Mouse (Mus musculus) forebrain, embryonic 10.5 days (tissue): ENCODE measurements around the gene Aldh1b1. TPM values are rescaled to one million over a fixed set of nuclear protein-coding genes. Genes with fewer than 3 reads are reported as not detected.

Experiments
- DNase-seq: peaks from one replicate; pipeline ENCODE4 v3.0.0-alpha.2; 2017; ENCODE audit warnings: low spot score; ENCODE audit errors: extremely low spot score
- H3K27ac ChIP-seq: fragments of 300-500 bp; sonication (generic); 2 replicates; pipeline ENCODE4 v1.5.1; 2016; ENCODE audit warnings: mild to moderate bottlenecking
- H3K27me3 ChIP-seq: fragments of 300-500 bp; sonication (generic); 2 replicates; pipeline ENCODE4 v1.6.1; 2016; ENCODE audit warnings: mild to moderate bottlenecking; ENCODE audit not compliant: poor library complexity, severe bottlenecking
- H3K36me3 ChIP-seq: fragments of 300-500 bp; sonication (generic); replicated peaks from 2 replicates; pipeline ENCODE4 v1.6.1; 2016; ENCODE audit warnings: mild to moderate bottlenecking, moderate library complexity
- H3K4me1 ChIP-seq: fragments of 300-500 bp; sonication (generic); 2 replicates; pipeline ENCODE4 v1.6.1; 2016
- H3K4me3 ChIP-seq: fragments of 300-500 bp; sonication (generic); 2 replicates; pipeline ENCODE4 v1.5.1; 2016; ENCODE audit warnings: mild to moderate bottlenecking, moderate library complexity
- H3K9me3 ChIP-seq: fragments of 300-500 bp; sonication (generic); 2 replicates; pipeline ENCODE4 v1.6.1; 2016; ENCODE audit warnings: mild to moderate bottlenecking, moderate library complexity
- WGBS: fragments of 180-500 bp; shearing (Covaris S2); methylation state at CpG from one replicate; pipeline ENCODE4 v1.1.7; 2016; 5-methylcytosine and 5-hydroxymethylcytosine counted together
- polyA plus RNA-seq: library from polyadenylated mRNA; unstranded; fragments of >200 nt; fragmentation: Nextera tagmentation; extraction: Ambion mirVana; gene quantifications from 2 replicates; pipeline ENCODE4 v1.2.1, GENCODE M21; 2016

Gene Aldh1b1
- 3.6 and 4.3 TPM in 2 replicates for polyA plus RNA-seq

- under 1% methylated on average over 26 of the region's 26 CpGs for WGBS
- peaks cover 16% of the 10 kb centered on the region for H3K36me3 ChIP-seq
- H3K27me3 ChIP-seq, result peaks cover 23% of the 10 kb centered on the region
- H3K4me1 ChIP-seq, result peaks cover 30% of the 10 kb centered on the region
- peak within 1 kb of the TSS; percentile 75 for H3K27ac ChIP-seq
- no peaks in the 10 kb centered on the region; the same call in 1 of the 2 replicates for H3K9me3 ChIP-seq
- DNase-seq, result peak; percentile 81
- peak within 1 kb of the TSS; percentile 55 for H3K4me3 ChIP-seq
These were observed at the start of gene Aldh1b1 for GRCm38 (mm10) chr4:45798964-45799363. Gene Aldh1b1, plus strand, starts transcription at chr4:45799022.

DNA sequence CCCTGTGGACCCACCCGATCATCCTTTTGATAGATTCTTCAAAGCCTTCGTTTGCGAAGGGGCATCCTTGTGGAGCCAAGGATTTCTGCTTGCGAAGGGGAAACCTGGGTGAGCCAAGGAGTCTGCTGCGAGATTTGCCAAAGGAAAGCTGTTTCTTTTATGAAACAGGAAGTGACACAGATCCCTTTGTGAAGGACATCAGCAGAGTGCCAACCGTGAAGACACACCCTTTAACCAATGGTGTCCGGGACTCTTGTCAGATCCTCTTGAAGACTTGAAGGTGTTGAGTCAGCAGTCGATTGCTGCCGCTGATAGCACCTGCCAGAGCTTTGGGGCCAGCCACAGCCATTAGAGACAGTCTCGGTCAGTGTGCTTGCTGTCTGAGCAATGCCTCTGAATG lies 49.4 kb upstream of the Aldh1b1 start:
- DNase-seq, result no peak
- H3K9me3 ChIP-seq, result no peaks in the 10 kb centered on the region
- H3K27ac ChIP-seq, result no peak overlapping the region
- H3K4me1 ChIP-seq, result peaks cover 15% of the 10 kb centered on the region
- no peaks in the 10 kb centered on the region for H3K36me3 ChIP-seq
- WGBS, result 90% methylated on average over 10 of the region's 10 CpGs
- no peak overlapping the region for H3K4me3 ChIP-seq
- H3K27me3 ChIP-seq, result peaks cover 28% of the 10 kb centered on the region

GRCm38 (mm10) chr4:45750477-45750876 lies 48.3 kb upstream of the Aldh1b1 start:
- no peaks in the 10 kb centered on the region for H3K36me3 ChIP-seq
- no peak overlapping the region for H3K27ac ChIP-seq
- no peak for DNase-seq
- peaks cover 37% of the 10 kb centered on the region for H3K27me3 ChIP-seq
- WGBS, result 90% methylated on average over 6 of the region's 6 CpGs
- H3K9me3 ChIP-seq, result no peaks in the 10 kb centered on the region
- H3K4me3 ChIP-seq, result no peak overlapping the region
- peaks cover 25% of the 10 kb centered on the region for H3K4me1 ChIP-seq

DNA sequence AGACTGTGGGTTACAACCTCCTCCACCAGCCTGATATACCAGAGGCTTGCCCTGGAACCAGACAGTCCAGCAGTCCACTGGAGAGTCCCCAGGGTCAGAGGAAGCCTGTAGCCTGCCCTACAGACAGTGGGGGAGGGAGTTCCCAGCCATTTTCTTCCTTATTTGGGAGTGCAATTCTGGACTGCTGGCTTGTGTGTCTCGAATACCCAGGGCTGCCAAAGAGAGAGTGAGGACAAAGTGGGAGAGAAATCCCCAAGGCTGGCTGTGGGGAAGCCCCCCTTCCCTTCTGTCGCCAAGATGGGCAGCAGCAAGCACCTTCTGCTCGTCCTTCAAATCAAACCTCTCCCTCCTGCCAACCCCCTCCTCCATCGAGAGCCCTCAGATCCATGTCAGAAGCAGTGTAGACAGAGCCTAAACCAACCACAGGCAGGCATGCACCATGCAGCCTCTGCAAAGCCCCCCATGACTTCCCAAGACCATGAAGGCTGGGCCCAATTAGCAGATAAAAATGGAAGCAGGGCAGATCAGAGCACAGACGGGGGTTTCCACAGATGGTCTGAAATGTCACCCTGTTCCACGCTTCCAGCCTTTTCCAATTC lies 45.5 kb upstream of the Aldh1b1 start:
- Histone ChIP-seq H3K4me1 (peaks cover 46% of the 10 kb centered on the region), H3K27me3 (peaks cover 53% of the 10 kb centered on the region), H3K4me3 (no peak overlapping the region), H3K27ac (peak overlapping the region; percentile 27; the same call in 1 of the 2 replicates), H3K36me3 (no peaks in the 10 kb centered on the region), H3K9me3 (no peaks in the 10 kb centered on the region)
- DNase-seq, result no peak
- 57% methylated on average over 6 of the region's 6 CpGs for WGBS

DNA sequence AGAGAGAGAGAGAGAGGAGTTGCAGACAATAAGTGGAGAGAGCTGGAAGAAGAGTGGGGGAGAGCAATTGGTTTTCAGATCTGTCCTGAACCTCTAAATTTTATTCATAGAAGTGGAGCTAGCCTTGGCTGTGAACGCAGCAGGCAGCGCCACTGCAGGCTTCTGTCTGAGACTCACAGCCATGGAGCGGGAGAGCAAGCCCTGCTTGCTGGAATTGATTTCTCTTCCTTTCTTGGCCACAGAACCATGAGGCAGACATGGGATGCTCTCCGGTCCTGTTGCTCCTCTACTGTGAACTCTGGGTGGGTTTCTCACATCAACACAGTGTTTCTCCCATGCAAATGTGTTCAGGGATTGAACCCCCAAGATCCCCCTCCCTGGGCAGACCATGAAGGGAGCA lies 44.7 kb upstream of the Aldh1b1 start:
- no peaks in the 10 kb centered on the region for H3K9me3 ChIP-seq
- peaks cover 60% of the 10 kb centered on the region for H3K27me3 ChIP-seq
- H3K36me3 ChIP-seq, result no peaks in the 10 kb centered on the region
- WGBS, result 75% methylated on average over 4 of the region's 4 CpGs
- peak overlapping the region; percentile 5; the same call in 1 of the 2 replicates for H3K27ac ChIP-seq
- no peak for DNase-seq
- peaks cover 54% of the 10 kb centered on the region for H3K4me1 ChIP-seq
- no peak overlapping the region for H3K4me3 ChIP-seq

GRCm38 (mm10) chr4:45755097-45755496 lies 43.7 kb upstream of the Aldh1b1 start:
- DNase-seq, result no peak
- WGBS, result 60% methylated on average over 9 of the region's 9 CpGs
- peaks cover 59% of the 10 kb centered on the region for H3K4me1 ChIP-seq
- peaks cover 69% of the 10 kb centered on the region for H3K27me3 ChIP-seq
- H3K36me3 ChIP-seq, result no peaks in the 10 kb centered on the region
- no peaks in the 10 kb centered on the region for H3K9me3 ChIP-seq
- H3K4me3 ChIP-seq, result no peak overlapping the region
- H3K27ac ChIP-seq, result no peak overlapping the region

DNA sequence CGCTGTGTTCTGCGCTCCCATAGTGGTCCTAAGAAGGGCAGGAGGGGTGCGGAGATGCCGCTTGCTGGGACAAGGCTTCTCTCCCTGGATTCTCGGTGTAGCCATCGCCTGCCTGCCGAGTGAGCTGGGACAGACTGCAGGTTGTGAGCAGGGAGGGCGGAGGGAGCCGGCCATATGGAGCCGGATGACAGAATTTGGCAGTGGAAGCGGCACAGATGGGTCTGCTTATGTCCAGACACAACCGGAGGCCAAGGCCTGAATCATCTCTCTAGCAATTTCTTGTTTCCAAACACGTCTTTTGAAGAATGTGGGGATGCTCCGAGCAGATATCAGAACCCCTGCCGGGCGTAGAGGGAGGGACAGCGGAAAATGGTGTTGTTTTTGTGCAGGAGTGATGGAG lies 42.9 kb upstream of the Aldh1b1 start:
- 66% methylated on average over 17 of the region's 17 CpGs for WGBS
- Histone ChIP-seq H3K9me3 (no peaks in the 10 kb centered on the region), H3K27ac (0 out of 2 replicates have a peak overlapping the region, but pooled peaks have one; percentile 5), H3K27me3 (peaks cover 68% of the 10 kb centered on the region), H3K36me3 (no peaks in the 10 kb centered on the region), H3K4me1 (peaks cover 59% of the 10 kb centered on the region), H3K4me3 (no peak overlapping the region)
- no peak for DNase-seq

- no peaks in the 10 kb centered on the region for H3K36me3 ChIP-seq
- no peaks in the 10 kb centered on the region for H3K9me3 ChIP-seq
- 0 out of 2 replicates have a peak overlapping the region, but pooled peaks have one; percentile 26 for H3K27ac ChIP-seq
- peaks cover 60% of the 10 kb centered on the region for H3K4me1 ChIP-seq
- WGBS, result 56% methylated on average over 5 of the region's 5 CpGs
- no peak for DNase-seq
- H3K4me3 ChIP-seq, result no peak overlapping the region
- peaks cover 75% of the 10 kb centered on the region for H3K27me3 ChIP-seq
These were observed 40.9 kb upstream of the Aldh1b1 start for GRCm38 (mm10) chr4:45757941-45758340.

DNA sequence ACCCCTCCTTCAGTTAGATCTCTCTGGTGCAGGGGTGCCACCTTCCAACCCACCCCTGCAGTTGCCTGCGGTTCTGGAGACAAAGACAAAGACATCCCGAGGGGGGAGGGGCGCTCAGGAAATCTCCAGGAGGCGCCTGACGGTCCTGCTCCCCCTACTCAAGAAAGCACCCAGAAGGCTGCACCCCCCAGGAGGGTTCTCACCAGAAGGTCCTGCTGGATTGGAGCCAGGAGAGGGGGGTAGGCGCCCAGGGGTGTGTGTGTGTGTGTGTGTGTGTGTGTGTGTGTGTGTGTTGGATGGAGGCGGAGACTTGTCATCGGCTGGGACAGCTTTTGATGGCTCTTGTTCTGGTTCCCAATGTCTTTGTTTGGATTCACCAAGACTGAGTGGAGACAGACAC lies 39.4 kb upstream of the Aldh1b1 start:
- DNase-seq, result no peak
- Histone ChIP-seq H3K9me3 (no peaks in the 10 kb centered on the region), H3K27me3 (peaks cover 77% of the 10 kb centered on the region), H3K27ac (peak overlapping the region; percentile 26), H3K36me3 (no peaks in the 10 kb centered on the region), H3K4me1 (peaks cover 60% of the 10 kb centered on the region), H3K4me3 (no peak overlapping the region)
- WGBS, result 69% methylated on average over 8 of the region's 8 CpGs

DNA sequence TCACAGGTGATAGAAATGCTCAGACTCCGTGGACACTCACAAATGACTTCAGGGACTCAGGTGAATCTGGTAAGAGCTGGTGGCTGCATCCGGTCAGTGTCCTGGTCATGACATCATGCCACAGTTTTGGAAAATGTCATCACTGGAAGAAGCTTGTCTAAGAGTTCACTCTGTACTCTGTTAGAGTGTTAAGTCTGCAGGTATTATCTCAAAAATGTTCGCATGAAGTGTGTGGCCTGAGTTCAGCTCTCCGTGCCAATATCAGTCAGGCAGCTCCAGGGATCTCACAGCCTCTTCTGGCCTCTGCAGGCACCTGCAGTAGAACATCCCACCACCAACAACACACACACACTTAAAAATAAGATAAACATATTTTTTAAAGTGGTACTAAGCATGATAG lies 36.2 kb upstream of the Aldh1b1 start:
- no peak for DNase-seq
- H3K9me3 ChIP-seq, result no peaks in the 10 kb centered on the region
- no peaks in the 10 kb centered on the region for H3K36me3 ChIP-seq
- H3K4me1 ChIP-seq, result peaks cover 65% of the 10 kb centered on the region
- 84% methylated on average over 4 of the region's 4 CpGs for WGBS
- H3K27me3 ChIP-seq, result peaks cover 88% of the 10 kb centered on the region
- H3K4me3 ChIP-seq, result no peak overlapping the region
- no peak overlapping the region for H3K27ac ChIP-seq

DNA sequence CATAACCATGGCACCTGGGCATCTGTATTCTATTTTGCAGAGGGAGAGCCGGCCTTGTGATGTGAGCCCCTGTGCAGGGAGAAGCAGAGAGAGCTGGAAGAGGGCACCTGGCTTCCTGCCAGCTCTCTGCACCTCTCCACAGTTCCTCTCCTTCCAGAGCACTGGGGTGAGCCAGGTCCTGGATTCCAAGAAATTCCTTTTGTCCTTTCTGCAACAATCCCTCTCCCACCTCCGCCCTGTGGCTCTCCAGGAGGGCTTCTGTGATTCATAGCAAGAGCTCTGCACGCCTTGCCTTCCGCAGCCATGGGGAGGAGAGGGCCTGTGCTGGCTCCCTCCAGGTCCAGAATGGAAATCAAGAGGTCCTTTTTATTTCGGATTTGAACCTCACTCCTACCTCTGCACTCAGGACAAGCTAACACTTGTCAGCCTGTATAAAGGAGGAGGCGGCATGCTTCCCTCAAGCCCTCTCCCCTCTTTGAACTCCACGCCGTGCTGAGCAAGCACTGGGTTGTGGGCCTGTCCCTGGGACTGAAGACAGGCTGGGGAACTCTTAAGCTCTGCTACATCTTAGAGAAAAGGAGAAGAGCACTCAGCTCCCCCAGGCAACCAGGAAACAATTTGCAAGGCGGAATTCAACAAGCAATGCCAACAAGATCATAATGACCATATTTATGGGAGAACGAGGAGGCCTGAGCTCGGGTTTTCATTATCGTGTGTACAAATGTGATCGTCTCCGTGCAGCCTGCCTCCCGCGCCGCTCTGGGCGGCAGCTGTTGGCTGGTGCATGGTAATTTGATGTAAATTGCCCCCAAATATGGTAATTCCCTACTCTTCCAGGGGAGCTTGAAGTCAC lies 35.3 kb upstream of the Aldh1b1 start:
- no peak for DNase-seq

DNA sequence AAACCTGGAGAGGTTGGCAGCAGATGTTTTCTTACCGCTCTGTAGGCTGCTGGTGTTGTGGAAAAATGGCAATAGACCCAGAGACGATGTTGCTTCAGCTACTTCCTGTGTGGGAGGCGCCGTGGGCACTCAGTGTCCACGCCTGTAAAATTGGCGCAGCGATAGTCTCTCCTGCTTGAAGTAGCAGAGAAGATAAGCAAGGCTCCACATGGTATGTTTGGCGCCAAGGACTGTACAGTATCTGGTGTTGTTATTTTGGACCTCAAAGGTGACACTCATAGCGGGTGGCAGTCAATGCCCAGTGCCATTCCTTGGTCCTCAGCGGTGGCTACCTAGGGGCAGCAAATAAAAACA lies 34.7 kb upstream of the Aldh1b1 start:
- Histone ChIP-seq H3K27me3 (peaks cover 92% of the 10 kb centered on the region), H3K4me3 (peak overlapping the region; percentile 29)
- 11% methylated on average over 10 of the region's 10 CpGs for WGBS

More for the DNA sequence above, 35.3 kb upstream of the Aldh1b1 start:
- peaks cover 66% of the 10 kb centered on the region for H3K4me1 ChIP-seq
- 8% methylated on average over 18 of the region's 18 CpGs for WGBS
- no peaks in the 10 kb centered on the region for H3K36me3 ChIP-seq
- H3K4me3 ChIP-seq, result peak overlapping the region; percentile 29
- H3K27ac ChIP-seq, result peak overlapping the region; percentile 76
- H3K27me3 ChIP-seq, result peaks cover 91% of the 10 kb centered on the region
- no peaks in the 10 kb centered on the region for H3K9me3 ChIP-seq

DNA sequence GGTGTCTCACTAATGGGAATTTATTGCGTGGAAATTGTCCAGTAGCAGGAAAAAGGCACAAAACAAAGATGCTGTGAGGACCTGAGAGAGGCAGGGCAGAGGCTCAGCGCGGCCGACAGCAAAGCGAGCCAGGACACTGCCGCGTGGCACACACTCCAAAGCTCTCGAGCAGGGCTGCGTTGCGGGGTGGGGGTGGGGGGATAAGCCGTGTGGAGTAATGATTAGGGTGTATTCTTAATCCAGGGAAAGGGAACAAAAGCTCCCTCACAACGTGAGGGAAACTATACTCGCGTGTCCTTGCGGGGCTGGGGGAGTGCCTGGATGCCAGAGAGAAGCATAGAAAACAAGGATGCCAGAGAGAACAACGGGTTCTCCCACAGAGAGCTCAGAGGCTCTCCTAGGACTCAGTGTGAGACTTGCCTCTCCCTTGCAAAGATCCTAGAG lies 33.7 kb upstream of the Aldh1b1 start:
- Histone ChIP-seq H3K27ac (peak overlapping the region; percentile 84), H3K9me3 (no peaks in the 10 kb centered on the region), H3K36me3 (no peaks in the 10 kb centered on the region), H3K4me1 (peaks cover 71% of the 10 kb centered on the region), H3K27me3 (peaks cover 92% of the 10 kb centered on the region), H3K4me3 (peak overlapping the region; percentile 42)
- DNase-seq, result peak; percentile 62
- WGBS, result under 1% methylated on average over 16 of the region's 16 CpGs

More for the DNA sequence above, 34.7 kb upstream of the Aldh1b1 start:
- Histone ChIP-seq H3K4me1 (peaks cover 67% of the 10 kb centered on the region), H3K9me3 (no peaks in the 10 kb centered on the region), H3K27ac (peak overlapping the region; percentile 76), H3K36me3 (no peaks in the 10 kb centered on the region)
- no peak for DNase-seq
